Mouse (Mus musculus) 3134 (cell line): ENCODE measurements at regions not wholly inside any gene's neighbourhood (a gene's known extent, or its start where the extent isn't known, plus 50 kb on each side); places are given as distances from the start of the nearest gene placed in this dataset.
A peak's percentile ranks its signal among the peaks of the same experiment; 100 is the strongest.
"Not testable (repeated sequence)": the region's sequence is repeated elsewhere in the genome, so short reads cannot be mapped to it uniquely, and the experiment has no call there.

ENCODE experiments used
- DNase-seq: peaks from one replicate; pipeline ENCODE4 v3.0.0-alpha.2; 2011; ENCODE audit warnings: low spot score; ENCODE audit not compliant: insufficient read length; ENCODE audit errors: extremely low read depth

- DNase-seq, result peak; percentile 16
These were observed 154.4 kb downstream of the Nuak1 start for GRCm38 (mm10) chr10:84285832-84286506.

- no peak for DNase-seq
These were observed 146.0 kb downstream of the Nuak1 start for GRCm38 (mm10) chr10:84294422-84294821.

GRCm38 (mm10) chr10:84296168-84296567 is 144.2 kb downstream of the Nuak1 start:
- no peak for DNase-seq

GRCm38 (mm10) chr10:84301561-84301960 is 138.8 kb downstream of the Nuak1 start:
- DNase-seq, result no peak

GRCm38 (mm10) chr10:84302821-84303520 is 137.4 kb downstream of the Nuak1 start:
- no peak for DNase-seq

- not testable (repeated sequence) for DNase-seq
These were observed 131.7 kb downstream of the Nuak1 start for GRCm38 (mm10) chr10:84308746-84309145.

- no peak for DNase-seq
These were observed 129.7 kb downstream of the Nuak1 start for GRCm38 (mm10) chr10:84310653-84311052.

GRCm38 (mm10) chr10:84312656-84313055 is 127.7 kb downstream of the Nuak1 start:
- no peak for DNase-seq

- no peak for DNase-seq
These were observed 123.5 kb downstream of the Nuak1 start for GRCm38 (mm10) chr10:84316857-84317256.

- DNase-seq, result no peak
These were observed 122.4 kb downstream of the Nuak1 start for GRCm38 (mm10) chr10:84317960-84318359.
